Mouse (Mus musculus) frontal cortex, postnatal 14 days (tissue): ENCODE data around the gene Rpl19.
A peak's percentile ranks its signal among the peaks of the same experiment; 100 is the strongest.

Experiments used
- DNase-seq, 2 experiments: peaks; one replicate each; pipeline ENCODE4 v3.0.0; 2022; ENCODE audit warnings: low spot score in 2 of 2

Gene Rpl19

GRCm38 (mm10) chr11:98022555-98023371 is 3.7 kb upstream of the Rpl19 start, which contains the start of gene Cacnb1:
Cacnb1 (minus strand) TSS chr11:98023034.
- DNase-seq: no peak

GRCm38 (mm10) chr11:98024516-98024915 is 2.0 kb upstream of the Rpl19 start:
- DNase-seq: no peak

DNA sequence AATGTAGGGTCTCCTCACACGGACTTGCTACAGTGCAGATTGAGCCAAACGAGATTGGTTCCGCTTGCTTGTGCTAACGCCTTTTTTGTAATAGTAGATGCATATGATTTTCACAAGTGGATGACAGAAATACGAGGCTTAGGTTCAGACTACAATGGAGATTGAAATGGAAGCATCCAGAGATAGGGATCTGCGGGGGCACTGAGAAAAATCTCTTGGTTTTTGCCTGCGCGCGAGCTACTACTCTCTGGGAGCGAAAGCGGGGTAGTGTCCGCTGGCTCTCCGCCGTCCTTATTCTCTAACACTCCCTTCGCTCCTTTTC is 301 bp upstream of the Rpl19 start:
- no peak for DNase-seq

DNA sequence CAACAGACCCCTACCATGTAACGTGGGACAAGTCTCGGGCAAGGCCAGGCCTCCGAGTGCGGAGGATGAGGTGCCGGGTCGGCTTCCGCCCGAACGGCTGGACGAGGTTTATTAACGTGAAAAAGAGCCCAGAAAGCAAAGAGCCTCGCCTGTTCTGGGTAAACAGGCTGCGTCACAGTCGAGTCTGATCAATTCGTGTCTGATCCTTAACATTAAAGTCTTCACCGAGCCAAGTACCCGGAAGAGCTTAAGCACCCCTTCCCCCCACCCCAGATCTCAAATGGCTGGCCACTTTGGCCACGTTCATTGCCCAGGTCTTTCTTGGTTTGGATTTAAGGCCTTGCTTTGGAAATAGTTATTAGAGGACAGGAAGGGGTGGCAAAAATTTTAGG is 783 bp downstream of the Rpl19 start:
- no peak for DNase-seq

- DNase-seq: no peak
Observed at GRCm38 (mm10) chr11:98027785-98028184, 1.3 kb downstream of the Rpl19 start.

- DNase-seq: no peak
Observed at GRCm38 (mm10) chr11:98030701-98031442, 4.4 kb downstream of the Rpl19 start.

DNA sequence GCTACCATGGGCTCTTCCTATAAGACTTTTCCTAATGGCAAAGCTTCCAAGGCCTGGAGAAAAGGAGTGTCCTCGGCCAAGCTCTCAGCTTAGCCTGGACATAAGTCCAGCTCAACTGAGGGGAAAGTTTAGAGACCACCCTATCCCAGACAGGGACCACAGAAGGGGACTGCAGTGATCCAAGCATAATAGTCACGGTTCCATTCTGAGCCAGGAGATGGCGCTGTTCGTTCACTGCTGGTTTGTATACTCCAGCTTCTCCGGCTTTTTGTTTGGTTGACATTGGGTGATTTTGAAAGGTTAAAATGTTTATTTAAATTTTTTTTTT is 4.9 kb downstream of the Rpl19 start:
- peak in 1 of 2 experiments; percentile 78 for DNase-seq

GRCm38 (mm10) chr11:98034061-98034460 is 7.6 kb downstream of the Rpl19 start:
- DNase-seq: no peak

DNA sequence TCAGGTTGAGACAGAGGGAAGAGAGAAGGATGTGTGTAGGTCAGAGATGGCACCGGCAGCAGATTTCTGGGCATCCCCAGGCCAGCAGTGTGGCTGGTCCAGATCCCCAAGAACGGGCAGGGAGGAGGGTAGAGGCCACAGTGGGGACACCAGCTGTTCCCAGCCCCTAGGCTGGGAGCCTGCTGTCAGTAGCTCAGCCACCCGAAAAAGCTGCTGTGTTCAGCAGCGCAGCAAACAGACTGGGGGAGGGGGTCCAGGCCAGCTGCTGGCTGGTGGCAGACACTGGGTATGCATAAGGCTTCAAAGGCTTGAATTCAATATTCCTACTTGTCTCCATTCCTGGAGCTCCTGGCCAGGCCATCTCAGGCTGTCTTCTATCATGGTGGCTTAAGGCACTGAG is 8.3 kb downstream of the Rpl19 start:
- no peak for DNase-seq

- no peak for DNase-seq
Observed at GRCm38 (mm10) chr11:98035977-98036377, 9.5 kb downstream of the Rpl19 start.

DNA sequence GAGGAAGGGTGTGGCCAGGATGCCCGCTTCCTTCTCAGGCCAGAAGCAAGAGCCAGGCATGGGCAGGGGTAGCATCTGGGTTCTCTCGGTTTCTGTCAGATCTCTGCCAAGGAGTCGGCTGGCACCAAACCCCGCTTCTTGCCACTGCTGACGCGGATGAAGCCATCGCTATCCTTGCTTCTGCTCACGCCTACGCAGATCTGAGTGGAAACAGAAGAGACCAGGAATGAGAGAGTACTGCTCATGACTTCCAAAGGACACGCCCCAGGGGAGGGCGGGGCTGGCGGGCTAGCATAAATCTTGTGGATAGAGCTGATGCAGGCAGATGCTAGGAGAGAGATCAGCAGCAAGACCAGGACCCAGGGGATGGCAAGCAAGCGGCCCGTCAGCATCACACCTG is 11.4 kb downstream of the Rpl19 start:
- DNase-seq: no peak

GRCm38 (mm10) chr11:98040975-98041374 is 14.5 kb downstream of the Rpl19 start:
- DNase-seq: no peak

DNA sequence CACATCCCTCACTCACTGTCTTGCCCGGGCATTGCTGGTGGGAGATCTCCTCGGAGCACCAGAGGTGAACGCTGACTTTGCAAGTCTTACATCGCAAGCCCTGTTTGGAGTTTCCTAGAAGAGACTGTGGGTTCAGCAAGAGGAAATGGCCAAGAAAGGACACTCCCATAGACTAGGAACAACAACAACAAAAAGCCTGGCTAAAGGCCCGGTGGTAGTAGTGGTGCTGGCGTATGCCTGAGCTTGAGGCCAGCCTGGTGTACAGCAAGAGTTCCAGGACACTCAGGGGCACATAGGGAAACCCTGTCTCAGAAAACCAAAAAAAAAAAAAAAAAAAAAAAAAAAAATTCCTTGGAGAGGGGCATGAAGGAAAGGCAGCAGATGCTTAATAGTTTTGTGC is 16.2 kb downstream of the Rpl19 start:
- DNase-seq: no peak

GRCm38 (mm10) chr11:98044074-98044473 is 17.6 kb downstream of the Rpl19 start:
- no peak for DNase-seq

DNA sequence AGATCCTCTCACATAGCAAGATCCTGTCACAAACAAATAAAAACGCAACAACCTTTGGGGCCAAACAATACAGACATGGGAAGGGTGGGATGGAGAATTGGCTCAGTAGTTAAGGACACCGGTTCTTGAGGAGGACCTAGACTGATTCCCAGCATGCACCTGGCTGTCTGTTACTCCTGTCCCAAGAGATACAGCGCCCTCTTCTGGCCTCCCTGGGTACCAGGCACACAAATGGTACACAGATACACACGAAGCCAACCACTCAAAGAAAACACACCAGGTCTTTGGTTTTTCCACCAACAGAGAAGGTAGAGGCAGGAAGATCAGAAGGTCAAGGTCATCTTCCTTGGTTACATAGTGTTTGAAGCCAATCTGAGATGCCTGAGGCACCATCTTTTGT is 19.1 kb downstream of the Rpl19 start:
- no peak for DNase-seq

- no peak for DNase-seq
Observed at GRCm38 (mm10) chr11:98046466-98046865, 20.0 kb downstream of the Rpl19 start.

GRCm38 (mm10) chr11:98047745-98048144 is 21.2 kb downstream of the Rpl19 start:
- DNase-seq: no peak

DNA sequence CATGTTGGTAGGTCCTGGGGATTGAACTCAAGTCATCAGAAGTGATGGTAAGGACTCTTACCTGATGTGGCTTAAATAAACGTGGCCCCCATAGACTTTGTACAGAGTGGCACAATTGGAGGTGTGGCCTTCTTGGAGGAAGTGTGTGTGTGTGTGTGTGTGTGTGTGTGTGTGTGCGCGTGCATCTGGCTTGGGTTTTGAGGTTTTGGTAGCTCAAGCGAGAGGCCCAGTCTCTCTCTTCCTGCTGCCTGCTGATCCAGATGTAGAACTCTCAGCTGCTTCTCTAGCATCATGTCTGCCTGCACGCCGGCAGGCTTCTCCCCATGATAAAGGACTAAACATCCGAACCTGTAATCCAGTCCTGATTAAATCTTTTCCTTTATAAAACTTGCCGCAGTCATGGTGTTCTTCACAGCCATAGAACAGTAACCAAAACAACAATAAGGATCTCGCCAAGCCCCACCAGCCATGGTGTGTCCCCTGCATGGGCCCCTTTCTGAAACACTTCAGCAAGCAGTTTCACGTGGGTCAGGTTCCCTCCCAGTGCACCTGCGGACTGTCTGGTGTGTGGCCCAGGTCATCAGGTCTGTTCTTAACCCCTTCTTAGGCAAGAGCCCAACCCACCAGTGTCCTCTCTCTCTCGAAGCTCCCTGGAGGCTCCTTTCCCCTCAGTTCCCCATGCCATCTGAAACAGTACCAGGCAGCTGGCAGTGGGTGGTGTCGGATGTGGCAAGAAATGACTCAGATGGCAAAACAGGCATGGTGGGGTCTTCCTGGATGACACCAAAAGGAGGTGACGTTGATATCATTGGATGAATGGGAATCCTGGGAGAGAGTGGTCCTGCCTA is 23.4 kb downstream of the Rpl19 start:
- DNase-seq: no peak

GRCm38 (mm10) chr11:98050520-98050815 is 24.0 kb downstream of the Rpl19 start:
- no peak for DNase-seq

- DNase-seq: no peak
Observed at GRCm38 (mm10) chr11:98050940-98051339, 24.4 kb downstream of the Rpl19 start.

DNA sequence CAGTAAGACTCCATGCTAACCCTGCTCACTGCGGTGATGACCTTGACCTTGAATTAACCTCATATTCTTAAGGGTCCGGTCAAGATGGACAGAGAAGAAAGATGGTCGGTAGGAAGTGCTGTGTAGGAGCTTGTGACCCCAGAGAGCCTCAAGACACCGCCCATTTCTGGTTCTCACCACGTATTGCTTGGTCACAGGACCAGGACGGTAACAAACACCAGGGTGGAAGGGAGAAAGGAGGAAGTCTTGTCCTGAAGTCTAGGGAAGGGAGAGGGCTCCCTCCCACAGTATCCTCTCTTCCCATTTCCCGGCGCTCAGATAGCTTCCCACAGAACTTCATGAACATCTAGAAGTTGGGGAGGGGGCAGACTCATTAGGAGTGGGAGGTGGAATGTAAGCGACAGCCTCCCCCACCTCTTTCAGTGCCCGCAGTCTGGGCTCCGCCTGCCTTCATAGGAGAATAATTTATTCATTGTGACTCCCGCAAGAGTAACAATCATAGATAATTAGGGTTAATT is 25.2 kb downstream of the Rpl19 start:
- DNase-seq: no peak
